Mouse (Mus musculus) CD4-positive naive resting alpha-beta T cell, adult 57 days (primary cell): ENCODE measurements around the gene Ptger4. TPM values are rescaled to one million over a fixed set of nuclear protein-coding genes. Genes with fewer than 3 reads are reported as not detected.

Experiments used
- total RNA-seq: library from RNA; stranded (reverse); gene quantifications from one replicate; pipeline ENCODE4 v1.2.4, GENCODE M21; 2023

The Ptger4 gene
- total RNA-seq = 51.7 TPM

GRCm38 (mm10) chr15:5243959-5244905 is at the start of gene Ptger4:
Gene Ptger4 (minus strand): TSS chr15:5244187.

GRCm38 (mm10) chr15:5185366-5186292 is 58.4 kb downstream of the Ptger4 start, which contains the start of gene Ttc33:
Gene Ttc33 (plus strand): TSS chr15:5185525.

Other genes starting within 250 kb of the Ptger4 start
- gene C7, start 180.4 kb downstream of the Ptger4 start, total RNA-seq = not detected
- 102 TPM for gene Card6, start 135.6 kb downstream of the Ptger4 start, total RNA-seq
- 945 TPM for gene Rpl37, start 127.5 kb downstream of the Ptger4 start, total RNA-seq
- 22.7 TPM for gene Prkaa1, start 100.3 kb downstream of the Ptger4 start, total RNA-seq
- 18.7 TPM for gene Ttc33, start 58.7 kb downstream of the Ptger4 start, total RNA-seq